Mouse (Mus musculus) neutrophil, adult 83 days (primary cell): ENCODE measurements around the gene Hsf2. TPM values are rescaled to one million over a fixed set of nuclear protein-coding genes. Genes with fewer than 3 reads are reported as not detected.

ENCODE experiments used
- total RNA-seq, 2 experiments: library from RNA; stranded (reverse); gene quantifications; one replicate each; pipeline ENCODE4 v1.2.4; 2023

Gene Hsf2
- total RNA-seq = 10 to 100 TPM in 1 of 2 experiments, 1 to 10 TPM in 1; 7.0 to 10.8 TPM

GRCm38 (mm10) chr10:57485908-57486541, at the start of gene Hsf2:
TSS of gene Hsf2 (plus strand) at chr10:57486385.

GRCm38 (mm10) chr10:57532218-57533101, 46.3 kb downstream of the Hsf2 start, which contains the start of gene Serinc1:
TSS of gene Serinc1 (minus strand) at chr10:57532530.

Other genes with a start within 250 kb of the Hsf2 start
- gene Serinc1, start 46.1 kb downstream of the Hsf2 start, total RNA-seq = 10 to 100 TPM; 67.1 to 83.0 TPM
- 1 to 10 TPM; 5.4 to 8.6 TPM for gene Pkib, start 145.6 kb downstream of the Hsf2 start, total RNA-seq